Mouse (Mus musculus) neural tube, embryonic 14.5 days (tissue): ENCODE measurements around the gene Gbx1. TPM values are rescaled to one million over a fixed set of nuclear protein-coding genes. Genes with fewer than 3 reads are reported as not detected.

Experiments
- ATAC-seq: fragments of 200-750 bp; cut with Nextera tagmentation; 2 replicates; pipeline ENCODE4 v1.8.0; 2017; ENCODE audit warnings: low read depth, mild to moderate bottlenecking, moderate TSS enrichment, moderate library complexity
- H3K27ac ChIP-seq: fragments of 300-500 bp; sonication (generic); 2 replicates; pipeline ENCODE4 v1.5.1; 2014; ENCODE audit warnings: low read depth, mild to moderate bottlenecking, control low read depth, low read length, moderate library complexity, mixed read lengths
- H3K27me3 ChIP-seq: fragments of 300-500 bp; sonication (generic); 2 replicates; pipeline ENCODE4 v1.6.1; 2014; ENCODE audit warnings: low read length; ENCODE audit not compliant: control insufficient read depth, insufficient read depth
- H3K36me3 ChIP-seq: fragments of 300-500 bp; sonication (generic); 2 replicates; pipeline ENCODE4 v1.6.1; 2014; ENCODE audit warnings: low read length, mixed read lengths; ENCODE audit not compliant: control insufficient read depth, insufficient read depth
- H3K4me1 ChIP-seq: fragments of 300-500 bp; sonication (generic); 2 replicates; pipeline ENCODE4 v1.6.1; 2014; ENCODE audit warnings: low read length; ENCODE audit not compliant: control insufficient read depth, insufficient read depth
- H3K4me2 ChIP-seq: fragments of 300-500 bp; sonication (generic); 2 replicates; pipeline ENCODE4 v1.6.1; 2014; ENCODE audit warnings: mild to moderate bottlenecking, low read depth, low read length, control low read depth
- H3K4me3 ChIP-seq: fragments of 300-500 bp; sonication (generic); 2 replicates; pipeline ENCODE4 v1.5.1; 2014; ENCODE audit warnings: low read depth, low read length, control low read depth, mixed read lengths
- H3K9ac ChIP-seq: fragments of 300-500 bp; sonication (generic); replicated peaks from 2 replicates; pipeline ENCODE4 v1.6.1; 2014; ENCODE audit warnings: low read depth, mild to moderate bottlenecking, control low read depth, low read length, mixed read lengths
- H3K9me3 ChIP-seq: fragments of 300-500 bp; sonication (generic); 2 replicates; pipeline ENCODE4 v1.6.1; 2016; ENCODE audit warnings: low read length; ENCODE audit not compliant: control insufficient read depth
- WGBS: fragments of 180-500 bp; shearing (Covaris S2); extraction: QIAGEN DNeasy Blood & Tissue Kit; methylation state at CpG from one replicate; pipeline ENCODE4 v1.1.7; 2014; 5-methylcytosine and 5-hydroxymethylcytosine counted together
- polyA plus RNA-seq: library from polyadenylated mRNA; unstranded; fragments of >200 nt; fragmentation: Nextera tagmentation; extraction: Ambion mirVana; gene quantifications from 2 replicates; pipeline ENCODE4 v1.2.1, GENCODE M21; 2014

The Gbx1 gene
- polyA plus RNA-seq, 1 experiment from 2014 or later, result 3.5 TPM

DNA sequence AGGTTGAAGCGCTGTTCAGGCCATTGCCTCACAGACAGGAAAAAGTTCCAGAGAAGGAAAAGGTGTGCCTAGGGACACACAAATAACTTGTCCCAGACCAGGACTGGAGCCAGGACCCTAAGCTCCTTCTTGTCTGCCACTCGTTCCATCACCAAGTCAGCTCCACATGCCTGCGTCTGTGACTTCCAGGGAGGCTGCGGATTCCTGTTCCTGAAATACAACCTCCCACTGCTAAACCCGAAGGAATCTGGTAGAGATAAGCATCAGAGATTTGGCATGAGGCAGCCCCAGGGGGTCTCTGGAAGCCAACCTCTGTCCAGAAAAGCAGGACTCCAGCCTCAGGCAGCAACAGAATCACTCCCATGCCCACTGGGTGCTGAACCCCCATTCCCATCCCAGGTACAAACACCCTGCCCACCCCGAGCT, 14.2 kb upstream of the Gbx1 start:
- 54% methylated on average over 6 of the region's 6 CpGs for WGBS
- Histone ChIP-seq H3K4me1 (no peaks in the 10 kb centered on the region), H3K4me3 (no peak overlapping the region), H3K4me2 (no peak overlapping the region), H3K9me3 (no peaks in the 10 kb centered on the region), H3K36me3 (no peaks in the 10 kb centered on the region), H3K27ac (no peak overlapping the region), H3K9ac (no peak overlapping the region), H3K27me3 (no peaks in the 10 kb centered on the region)
- ATAC-seq, result no peak

GRCm38 (mm10) chr5:24540387-24541143, 13.6 kb upstream of the Gbx1 start, which contains the start of gene Asb10:
Asb10 (minus strand) TSS chr5:24540978.
- no peak within 1 kb of the TSS for H3K9ac ChIP-seq
- no peaks in the 10 kb centered on the region for H3K27me3 ChIP-seq
- no peak for ATAC-seq
- no peaks in the 10 kb centered on the region for H3K36me3 ChIP-seq
- no peaks in the 10 kb centered on the region for H3K9me3 ChIP-seq
- 42% methylated on average over 14 of the region's 14 CpGs for WGBS
- H3K4me3 ChIP-seq, result no peak within 1 kb of the TSS
- H3K4me1 ChIP-seq, result no peaks in the 10 kb centered on the region
- H3K27ac ChIP-seq, result no peak within 1 kb of the TSS
- H3K4me2 ChIP-seq, result no peak within 1 kb of the TSS; the same call in 1 of the 2 replicates

DNA sequence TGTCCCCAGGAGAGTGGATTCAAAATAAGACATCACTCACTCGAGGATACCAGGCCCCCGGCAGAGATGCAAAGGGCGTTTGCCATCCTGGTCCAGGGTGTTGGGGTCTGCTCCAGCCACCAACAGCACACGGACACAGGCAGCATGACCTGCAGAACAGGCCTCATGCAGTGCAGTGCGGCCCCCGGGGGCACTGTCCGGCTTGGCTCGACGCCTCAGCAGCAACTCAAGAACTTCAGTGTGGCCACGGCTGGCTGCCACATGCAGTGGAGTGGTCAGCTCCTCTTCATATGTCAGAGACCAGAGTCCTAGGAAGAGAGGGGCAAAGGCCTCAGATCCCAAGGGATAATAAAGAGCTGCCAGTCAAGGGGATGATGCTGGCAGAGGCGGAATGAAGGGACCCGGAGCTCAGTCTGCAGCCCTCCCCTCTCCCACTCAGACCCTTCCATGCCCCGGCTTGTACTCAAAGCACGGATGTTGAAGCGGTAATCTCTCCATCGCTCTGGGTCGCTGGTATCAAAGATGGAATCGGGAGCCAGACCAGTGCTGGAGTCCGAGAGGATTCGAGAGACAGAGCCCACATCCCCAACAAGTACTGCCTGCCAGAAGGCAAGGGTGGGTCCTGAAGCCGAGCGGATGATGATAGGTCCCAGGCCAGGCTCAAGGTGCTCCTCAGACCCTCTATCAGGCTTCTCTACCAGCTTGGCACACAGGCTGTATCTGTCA, 12.7 kb upstream of the Gbx1 start:
- H3K4me3 ChIP-seq, result no peak overlapping the region
- no peaks in the 10 kb centered on the region for H3K27me3 ChIP-seq
- no peaks in the 10 kb centered on the region for H3K36me3 ChIP-seq
- no peak for ATAC-seq
- no peaks in the 10 kb centered on the region for H3K4me1 ChIP-seq
- no peak overlapping the region for H3K4me2 ChIP-seq
- no peak overlapping the region for H3K9ac ChIP-seq
- H3K27ac ChIP-seq, result no peak overlapping the region
- H3K9me3 ChIP-seq, result no peaks in the 10 kb centered on the region
- WGBS, result 86% methylated on average over 22 of the region's 22 CpGs

GRCm38 (mm10) chr5:24537618-24538017, 10.6 kb upstream of the Gbx1 start:
- H3K4me2 ChIP-seq, result no peak overlapping the region

DNA sequence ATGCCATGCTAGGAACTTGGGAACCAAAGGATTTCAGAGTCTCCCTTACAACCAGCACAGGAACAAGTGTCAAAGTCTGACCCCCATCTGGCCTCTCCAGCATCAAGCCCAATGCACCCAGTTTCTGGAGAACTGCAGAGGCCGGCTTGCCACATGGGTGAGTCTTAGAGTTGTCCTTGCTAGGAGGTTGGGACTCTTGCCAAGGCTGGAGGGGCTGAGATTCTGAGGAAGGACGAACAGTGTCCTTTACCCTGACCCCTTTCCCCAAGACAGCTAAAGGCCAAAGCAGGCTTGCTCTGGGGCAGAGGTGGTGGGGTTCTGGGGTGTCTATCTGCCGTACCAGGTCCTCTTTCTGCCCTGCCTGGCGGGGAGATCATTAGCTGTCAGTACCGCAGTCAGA, 9.5 kb upstream of the Gbx1 start:
- H3K9ac ChIP-seq, result no peak overlapping the region
- H3K27me3 ChIP-seq, result no peaks in the 10 kb centered on the region
- H3K27ac ChIP-seq, result no peak overlapping the region
- ATAC-seq, result no peak
- no peaks in the 10 kb centered on the region for H3K36me3 ChIP-seq
- 65% methylated on average over 5 of the region's 5 CpGs for WGBS
- no peaks in the 10 kb centered on the region for H3K9me3 ChIP-seq
- no peak overlapping the region for H3K4me2 ChIP-seq
- no peak overlapping the region for H3K4me3 ChIP-seq
- H3K4me1 ChIP-seq, result no peaks in the 10 kb centered on the region

More at GRCm38 (mm10) chr5:24537618-24538017, 10.6 kb upstream of the Gbx1 start:
- H3K36me3 ChIP-seq, result no peaks in the 10 kb centered on the region
- H3K4me3 ChIP-seq, result no peak overlapping the region
- WGBS, result 63% methylated on average over 16 of the region's 16 CpGs
- H3K9ac ChIP-seq, result no peak overlapping the region
- no peak overlapping the region for H3K27ac ChIP-seq
- no peak for ATAC-seq
- no peaks in the 10 kb centered on the region for H3K4me1 ChIP-seq
- H3K27me3 ChIP-seq, result no peaks in the 10 kb centered on the region
- no peaks in the 10 kb centered on the region for H3K9me3 ChIP-seq

DNA sequence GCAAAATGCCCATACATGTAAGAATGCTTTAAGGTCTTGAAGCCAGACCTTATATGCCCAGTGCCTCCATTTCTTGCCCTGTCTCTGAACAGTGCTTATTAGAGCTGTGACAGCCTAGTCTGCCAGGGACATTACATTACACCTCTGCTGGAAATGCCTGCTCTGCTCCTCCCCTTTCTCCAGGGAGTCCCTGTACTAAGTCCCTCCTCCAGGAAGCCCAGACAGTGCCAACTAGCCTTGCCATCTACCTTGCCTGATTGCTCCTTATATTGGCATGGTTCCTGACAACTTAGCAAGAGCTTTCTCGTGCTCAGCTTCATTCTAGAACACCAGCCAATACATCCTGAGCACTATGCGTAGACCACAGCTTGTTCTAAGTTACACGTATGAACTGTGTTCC, 8.7 kb upstream of the Gbx1 start:
- 82% methylated on average over 3 of the region's 3 CpGs for WGBS
- H3K9me3 ChIP-seq, result no peaks in the 10 kb centered on the region
- no peak overlapping the region for H3K27ac ChIP-seq

GRCm38 (mm10) chr5:24534292-24534691, 7.3 kb upstream of the Gbx1 start:
- Histone ChIP-seq H3K9me3 (no peaks in the 10 kb centered on the region), H3K27ac (no peak overlapping the region), H3K4me3 (no peak overlapping the region), H3K36me3 (no peaks in the 10 kb centered on the region), H3K27me3 (no peaks in the 10 kb centered on the region), H3K4me2 (no peak overlapping the region), H3K9ac (no peak overlapping the region), H3K4me1 (no peaks in the 10 kb centered on the region)
- ATAC-seq, result no peak
- WGBS, result 61% methylated on average over 5 of the region's 5 CpGs

More for the DNA sequence above, 8.7 kb upstream of the Gbx1 start:
- Histone ChIP-seq H3K36me3 (no peaks in the 10 kb centered on the region), H3K9ac (no peak overlapping the region), H3K27me3 (no peaks in the 10 kb centered on the region), H3K4me3 (no peak overlapping the region), H3K4me1 (no peaks in the 10 kb centered on the region), H3K4me2 (no peak overlapping the region)
- no peak for ATAC-seq

GRCm38 (mm10) chr5:24533391-24533790, 6.4 kb upstream of the Gbx1 start:
- WGBS, result 52% methylated on average over 11 of the region's 11 CpGs
- Histone ChIP-seq H3K36me3 (no peaks in the 10 kb centered on the region), H3K27ac (no peak overlapping the region), H3K27me3 (peaks cover 4% of the 10 kb centered on the region), H3K9ac (no peak overlapping the region), H3K4me3 (no peak overlapping the region), H3K9me3 (no peaks in the 10 kb centered on the region), H3K4me1 (no peaks in the 10 kb centered on the region), H3K4me2 (no peak overlapping the region)
- ATAC-seq, result no peak

DNA sequence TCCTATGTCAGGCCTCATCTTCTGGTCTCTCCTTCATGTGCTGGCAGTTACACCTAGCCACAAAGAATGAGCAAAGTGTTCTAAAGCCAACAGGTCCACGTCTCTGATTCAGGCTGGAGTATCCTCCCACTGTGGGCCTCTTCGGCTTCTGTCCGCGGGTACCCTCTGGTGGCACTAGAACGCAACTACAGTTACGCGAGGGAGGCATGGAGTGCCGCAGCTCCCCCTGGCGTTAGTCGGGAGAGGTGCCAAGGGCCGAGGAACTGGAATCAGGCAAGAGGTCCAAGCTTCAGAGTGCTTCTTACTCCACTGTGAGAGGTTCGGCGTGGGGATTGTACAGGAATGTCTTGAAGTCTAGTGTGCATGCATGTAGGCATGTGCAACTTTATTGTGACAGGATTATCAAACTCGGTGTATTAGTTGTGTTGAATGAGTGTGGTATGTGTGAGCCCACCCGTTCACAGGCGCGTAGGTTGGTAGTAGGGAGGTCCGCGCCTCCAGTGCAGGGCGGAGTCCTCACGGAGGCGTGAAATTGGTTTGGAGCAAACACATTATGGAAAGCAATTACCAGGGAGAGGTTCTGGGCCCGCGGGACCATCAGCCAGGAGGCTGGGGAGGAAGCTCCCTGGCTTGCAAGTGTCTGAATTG, 3.2 kb upstream of the Gbx1 start:
- no peak overlapping the region for H3K9ac ChIP-seq
- H3K27me3 ChIP-seq, result peaks cover 15% of the 10 kb centered on the region
- ATAC-seq, result peak; percentile 55
- 11% methylated on average over 24 of the region's 24 CpGs for WGBS
- peak overlapping the region; percentile 12; the same call in 1 of the 2 replicates for H3K27ac ChIP-seq
- no peaks in the 10 kb centered on the region for H3K36me3 ChIP-seq
- no peak overlapping the region for H3K4me2 ChIP-seq
- H3K4me3 ChIP-seq, result no peak overlapping the region
- no peaks in the 10 kb centered on the region for H3K9me3 ChIP-seq
- H3K4me1 ChIP-seq, result peaks cover 14% of the 10 kb centered on the region
